15 mouse cellular contexts compared by ENCODE assay signal in genomic region chr9:60517148-60517547, GRCm38 (mm10). TPM values are rescaled to one million over a fixed set of nuclear protein-coding genes. Genes with fewer than 3 reads are reported as not detected.
DNase-seq lines count a peak whose midpoint lies in the region; ATAC-seq and TF ChIP-seq lines count a peak whose summit lies in the region.
"Had no signal": no experiment of that assay in that cellular context is flagged by ENCODE, and none has a peak within 500 bp of the region (broad histone marks: within the 10 kb centered on the region; RNA-seq: fewer than 3 reads in every experiment).

No protein-coding gene starts in this region.

- no peak overlapping the region for H3K4me3 ChIP-seq in kidney, embryonic 15.5 days (replicated peaks)
- no peak overlapping the region for H3K4me3 ChIP-seq in left cerebral cortex, adult 2 months
- H3K4me3 ChIP-seq: hindbrain, embryonic 15.5 days; layer of hippocampus, adult 2 months; midbrain, embryonic 15.5 days had no signal

- H3K27me3 ChIP-seq in kidney, embryonic 15.5 days: peaks cover 7% of the 10 kb centered on the region; the same call in 1 of the 2 replicates
- H3K27me3 ChIP-seq: CH12.LX had no signal

- no peak for ATAC-seq in kidney, embryonic 15.5 days (replicated peaks; ENCODE audit: low FRiP score)
- ATAC-seq: activated CD4-positive, CD25-positive, alpha-beta regulatory T cell, adult 4 months; midbrain, embryonic 15.5 days had no signal

- no peak overlapping the region for H3K27ac ChIP-seq in kidney, embryonic 15.5 days
- H3K27ac ChIP-seq in left cerebral cortex, adult 2 months: no peak overlapping the region
- H3K27ac ChIP-seq: hindbrain, embryonic 15.5 days; layer of hippocampus, adult 2 months; midbrain, embryonic 15.5 days had no signal

- peak; percentile 24 for DNase-seq in adrenal gland, adult 2 months
- DNase-seq in adrenal gland, postnatal 25 days: no peak
- peak; percentile 40 for DNase-seq in kidney, adult 11 months
- peak; percentile 22 for DNase-seq in kidney, adult 18-20 months
- DNase-seq in kidney, postnatal 4 days: peak; percentile 47 to 63
- DNase-seq in left cerebral cortex, adult 2 months (ENCODE audit: extremely low spot score in 1 of 2, low spot score in 2 of 2): no peak
- DNase-seq in lung, postnatal 14 days: no peak
- DNase-seq: cerebellum, adult 18-20 months; lung, postnatal 36 days had no signal

- WGBS in kidney, embryonic 15.5 days: 18% methylated on average over 4 of the region's 4 CpGs

- H3K4me1 ChIP-seq in kidney, embryonic 15.5 days: peaks cover 73% of the 10 kb centered on the region

- peaks cover 10% of the 10 kb centered on the region for H3K36me3 ChIP-seq in kidney, embryonic 15.5 days
- H3K36me3 ChIP-seq: hindbrain, embryonic 15.5 days; midbrain, embryonic 15.5 days had no signal

- intact Hi-C loops in left cerebral cortex, adult 2 months (cut with DNase I): no loop called here

- TF ChIP-seq CTCF in left cerebral cortex, adult 2 months (IDR thresholded peaks at IDR 0.05): no peak

- H3K9me3 ChIP-seq in kidney, embryonic 15.5 days (replicated peaks): no peaks in the 10 kb centered on the region
- H3K9me3 ChIP-seq: hindbrain, embryonic 15.5 days; midbrain, embryonic 15.5 days had no signal

- no peak overlapping the region; the same call in 1 of the 2 replicates for H3K9ac ChIP-seq in kidney, embryonic 15.5 days
- H3K9ac ChIP-seq: hindbrain, embryonic 15.5 days; midbrain, embryonic 15.5 days had no signal

- H3K4me2 ChIP-seq in kidney, embryonic 15.5 days: no peak overlapping the region
- H3K4me2 ChIP-seq: hindbrain, embryonic 15.5 days; midbrain, embryonic 15.5 days had no signal

RNA-seq across cellular contexts. Expression of gene Thsd4, which starts 4.7 kb away (rescaled TPM):
- total RNA-seq in adrenal gland, adult 2 months (2021): 1 to 10 TPM; 3.7 to 5.0 TPM
- polyA plus RNA-seq in adrenal gland, adult 2 months (2012; rRNA removed): 2.4 TPM in 2 replicates
- total RNA-seq in adrenal gland, postnatal 25 days (2021): 5.8 and 7.2 TPM in 2 replicates
- polyA plus RNA-seq in kidney, embryonic 15.5 days (2015; fragmentation: Nextera tagmentation; extraction: Ambion mirVana): 29.7 and 31.0 TPM in 2 replicates
- 1 to 10 TPM; 5.0 to 5.5 TPM for total RNA-seq in left cerebral cortex, adult 2 months (2021)
- total RNA-seq: CH12.LX had no signal
- polyA plus RNA-seq: activated CD4-positive, CD25-positive, alpha-beta regulatory T cell, adult 4 months had no signal

Comparison
In these comparisons a context has a peak if more than half of its experiments do, and no peak if none do; other contexts are left out.
1. DNase-seq: peak in adrenal gland, adult 2 months (single experiment), kidney, adult 11 months (single experiment), kidney, adult 18-20 months (single experiment) and kidney, postnatal 4 days (2 of 2); none in adrenal gland, postnatal 25 days (single experiment), left cerebral cortex, adult 2 months (0 of 2) and lung, postnatal 14 days (single experiment).